Mouse (Mus musculus): ENCODE results near the gene Hectd4. TPM values are rescaled to one million over a fixed set of nuclear protein-coding genes. Genes with fewer than 3 reads are reported as not detected.

The Hectd4 gene
- polyA plus RNA-seq, 1 experiment: 61.5 TPM

- Histone ChIP-seq H3K27ac (ENCODE audit: control insufficient read depth, insufficient read depth, low read length) (no peak overlapping the region), H3K27me3 (ENCODE audit: control insufficient read depth, insufficient read depth, low read length) (no peaks in the 10 kb centered on the region), H3K4me1 (replicated peaks; ENCODE audit: control insufficient read depth, insufficient read depth, low read length) (no peaks in the 10 kb centered on the region), H3K36me3 (ENCODE audit: control insufficient read depth, insufficient read depth, low read length) (no peaks in the 10 kb centered on the region), H3K4me3 (ENCODE audit: control insufficient read depth, insufficient read depth, low read length) (no peak overlapping the region)
- WGBS: 95% methylated on average over 5 of the region's 5 CpGs
- no peak for DNase-seq
- TF ChIP-seq CTCF (IDR thresholded peaks at IDR 0.05; ENCODE audit: borderline replicate concordance, control insufficient read depth, extremely low read depth, insufficient read depth, low read length, poor library complexity) (no peak), POLR2A (IDR thresholded peaks at IDR 0.05; ENCODE audit: control insufficient read depth, extremely low read depth, insufficient read depth, low read length, poor library complexity) (no peak)
Measured at GRCm38 (mm10) chr5:121244365-121244731, 24.3 kb downstream of the Hectd4 start.

GRCm38 (mm10) chr5:121245201-121245600, 25.2 kb downstream of the Hectd4 start:
- Histone ChIP-seq H3K4me3 (ENCODE audit: control insufficient read depth, insufficient read depth, low read length) (no peak overlapping the region), H3K27ac (ENCODE audit: control insufficient read depth, insufficient read depth, low read length) (no peak overlapping the region), H3K36me3 (ENCODE audit: control insufficient read depth, insufficient read depth, low read length) (no peaks in the 10 kb centered on the region), H3K27me3 (ENCODE audit: control insufficient read depth, insufficient read depth, low read length) (no peaks in the 10 kb centered on the region), H3K4me1 (replicated peaks; ENCODE audit: control insufficient read depth, insufficient read depth, low read length) (no peaks in the 10 kb centered on the region)
- 93% methylated on average over 7 of the region's 7 CpGs for WGBS
- no peak for TF ChIP-seq CTCF (IDR thresholded peaks at IDR 0.05; ENCODE audit: borderline replicate concordance, control insufficient read depth, extremely low read depth, insufficient read depth, low read length, poor library complexity)
- no peak for TF ChIP-seq POLR2A (IDR thresholded peaks at IDR 0.05; ENCODE audit: control insufficient read depth, extremely low read depth, insufficient read depth, low read length, poor library complexity)
- no peak for DNase-seq

GRCm38 (mm10) chr5:121248766-121249394, 28.9 kb downstream of the Hectd4 start:
- Histone ChIP-seq H3K27me3 (ENCODE audit: control insufficient read depth, insufficient read depth, low read length) (no peaks in the 10 kb centered on the region), H3K27ac (ENCODE audit: control insufficient read depth, insufficient read depth, low read length) (no peak overlapping the region), H3K4me1 (replicated peaks; ENCODE audit: control insufficient read depth, insufficient read depth, low read length) (no peaks in the 10 kb centered on the region), H3K36me3 (ENCODE audit: control insufficient read depth, insufficient read depth, low read length) (no peaks in the 10 kb centered on the region), H3K4me3 (ENCODE audit: control insufficient read depth, insufficient read depth, low read length) (no peak overlapping the region)
- DNase-seq: no peak
- WGBS: 89% methylated on average over 3 of the region's 3 CpGs
- no peak for TF ChIP-seq POLR2A (IDR thresholded peaks at IDR 0.05; ENCODE audit: control insufficient read depth, extremely low read depth, insufficient read depth, low read length, poor library complexity)
- no peak for TF ChIP-seq CTCF (IDR thresholded peaks at IDR 0.05; ENCODE audit: borderline replicate concordance, control insufficient read depth, extremely low read depth, insufficient read depth, low read length, poor library complexity)

GRCm38 (mm10) chr5:121249693-121250092, 29.7 kb downstream of the Hectd4 start:
- no peak for DNase-seq
- 69% methylated on average over 3 of the region's 3 CpGs for WGBS
- TF ChIP-seq CTCF (IDR thresholded peaks at IDR 0.05; ENCODE audit: borderline replicate concordance, control insufficient read depth, extremely low read depth, insufficient read depth, low read length, poor library complexity) (no peak), POLR2A (IDR thresholded peaks at IDR 0.05; ENCODE audit: control insufficient read depth, extremely low read depth, insufficient read depth, low read length, poor library complexity) (no peak)

GRCm38 (mm10) chr5:121251813-121252212, 31.8 kb downstream of the Hectd4 start:
- no peaks in the 10 kb centered on the region for H3K27me3 ChIP-seq (ENCODE audit: control insufficient read depth, insufficient read depth, low read length)
- TF ChIP-seq CTCF (IDR thresholded peaks at IDR 0.05; ENCODE audit: borderline replicate concordance, control insufficient read depth, extremely low read depth, insufficient read depth, low read length, poor library complexity) (no peak), POLR2A (IDR thresholded peaks at IDR 0.05; ENCODE audit: control insufficient read depth, extremely low read depth, insufficient read depth, low read length, poor library complexity) (no peak)
- H3K4me3 ChIP-seq (ENCODE audit: control insufficient read depth, insufficient read depth, low read length): no peak overlapping the region
- no peak for DNase-seq
- H3K4me1 ChIP-seq (replicated peaks; ENCODE audit: control insufficient read depth, insufficient read depth, low read length): no peaks in the 10 kb centered on the region
- no peak overlapping the region for H3K27ac ChIP-seq (ENCODE audit: control insufficient read depth, insufficient read depth, low read length)
- 90% methylated on average over 8 of the region's 8 CpGs for WGBS
- peaks cover 15% of the 10 kb centered on the region; the same call in 1 of the 2 replicates for H3K36me3 ChIP-seq (ENCODE audit: control insufficient read depth, insufficient read depth, low read length)

More at GRCm38 (mm10) chr5:121249693-121250092, 29.7 kb downstream of the Hectd4 start:
- H3K27ac ChIP-seq (ENCODE audit: control insufficient read depth, insufficient read depth, low read length): no peak overlapping the region
- H3K4me3 ChIP-seq (ENCODE audit: control insufficient read depth, insufficient read depth, low read length): no peak overlapping the region
- H3K27me3 ChIP-seq (ENCODE audit: control insufficient read depth, insufficient read depth, low read length): no peaks in the 10 kb centered on the region
- no peaks in the 10 kb centered on the region for H3K4me1 ChIP-seq (replicated peaks; ENCODE audit: control insufficient read depth, insufficient read depth, low read length)
- H3K36me3 ChIP-seq (ENCODE audit: control insufficient read depth, insufficient read depth, low read length): peaks cover 4% of the 10 kb centered on the region; the same call in 1 of the 2 replicates

- peaks cover 15% of the 10 kb centered on the region; the same call in 1 of the 2 replicates for H3K36me3 ChIP-seq (ENCODE audit: control insufficient read depth, insufficient read depth, low read length)
- H3K27me3 ChIP-seq (ENCODE audit: control insufficient read depth, insufficient read depth, low read length): no peaks in the 10 kb centered on the region
- WGBS: 96% methylated on average over 18 of the region's 18 CpGs
- DNase-seq: no peak
- no peaks in the 10 kb centered on the region for H3K4me1 ChIP-seq (replicated peaks; ENCODE audit: control insufficient read depth, insufficient read depth, low read length)
- no peak overlapping the region for H3K27ac ChIP-seq (ENCODE audit: control insufficient read depth, insufficient read depth, low read length)
- TF ChIP-seq CTCF (IDR thresholded peaks at IDR 0.05; ENCODE audit: borderline replicate concordance, control insufficient read depth, extremely low read depth, insufficient read depth, low read length, poor library complexity) (no peak), POLR2A (IDR thresholded peaks at IDR 0.05; ENCODE audit: control insufficient read depth, extremely low read depth, insufficient read depth, low read length, poor library complexity) (no peak)
- no peak overlapping the region for H3K4me3 ChIP-seq (ENCODE audit: control insufficient read depth, insufficient read depth, low read length)
Measured at GRCm38 (mm10) chr5:121253816-121254497, 33.9 kb downstream of the Hectd4 start.

Data from thymus, adult 2 months (tissue).